Mouse (Mus musculus): ENCODE measurements at regions not wholly inside any gene's neighbourhood (a gene's known extent, or its start where the extent isn't known, plus 50 kb on each side); places are given as distances from the start of the nearest gene placed in this dataset.

GRCm38 (mm10) chr8:15734461-15734860, 688.6 kb upstream of the BB014433 start:
- peak in 1 of 2 experiments; percentile 61 for DNase-seq (ENCODE audit: extremely low spot score in 1 of 2, low spot score in 1 of 2)

GRCm38 (mm10) chr8:15731324-15731723, 685.4 kb upstream of the BB014433 start:
- DNase-seq (ENCODE audit: extremely low spot score in 1 of 2, low spot score in 1 of 2) = no peak

DNA sequence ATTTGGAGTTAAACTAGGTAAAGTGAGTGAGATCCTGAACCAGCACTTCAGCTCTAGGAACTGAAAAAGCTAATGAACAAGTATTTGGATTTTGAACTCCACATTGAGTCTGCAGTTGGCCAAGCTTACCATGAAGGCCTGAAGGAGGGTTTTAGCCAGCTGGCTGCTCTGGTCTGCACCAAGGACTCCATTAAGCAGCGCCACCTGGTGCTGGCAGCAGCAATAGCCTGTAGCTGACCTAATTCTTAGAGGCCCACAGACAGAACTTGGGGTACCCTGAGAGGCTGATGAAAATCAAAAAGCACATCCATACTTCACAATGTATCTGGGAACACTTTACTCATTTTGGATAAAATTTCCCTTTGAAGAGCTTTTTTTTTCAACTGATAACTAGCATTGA, 683.2 kb upstream of the BB014433 start:
- peak; percentile 19 to 79 for DNase-seq (ENCODE audit: extremely low spot score in 1 of 2, low spot score in 1 of 2)

DNA sequence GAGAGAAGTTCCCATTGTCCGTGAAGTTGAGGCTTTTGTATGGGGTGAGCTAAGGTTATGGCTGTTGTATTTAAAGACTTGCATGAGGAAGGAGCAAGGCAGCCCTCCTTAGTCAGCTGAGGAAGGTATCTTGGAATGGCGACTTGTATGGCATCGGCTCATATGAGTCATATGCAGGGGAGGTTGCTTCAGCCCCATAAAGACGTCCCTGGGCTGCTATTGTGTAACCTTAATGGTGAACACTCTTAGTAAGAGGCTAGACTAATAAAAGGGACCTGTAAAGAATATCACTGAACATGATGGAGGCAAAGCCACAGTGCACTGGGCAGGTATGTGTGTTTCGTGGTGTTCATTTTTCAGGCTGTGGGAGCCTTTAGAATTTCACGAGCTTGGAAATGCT, 680.4 kb upstream of the BB014433 start:
- no peak for DNase-seq (ENCODE audit: extremely low spot score in 1 of 2, low spot score in 1 of 2)
